Mouse (Mus musculus) ES-E14 (cell line): ENCODE results near the gene 2700049A03Rik.

Experiments used
- CHD2 ChIP-seq: IDR thresholded peaks from 2 replicates; pipeline ENCODE4 v1.6.1; 2014; ENCODE audit warnings: mild to moderate bottlenecking, low read depth, low read length, inconsistent platforms
- ZC3H11A ChIP-seq: IDR thresholded peaks from 2 replicates; pipeline ENCODE4 v1.6.1; 2012; ENCODE audit warnings: low read depth, mild to moderate bottlenecking, inconsistent platforms, low read length, borderline replicate concordance
- ZNF384 ChIP-seq: IDR thresholded peaks from 2 replicates; pipeline ENCODE4 v1.6.1; 2012; ENCODE audit warnings: low read depth, low read length, inconsistent platforms

- TF ChIP-seq ZNF384 (no peak), CHD2 (no peak), ZC3H11A (no peak)
Observed at GRCm38 (mm10) chr12:71157974-71158373, 21.3 kb downstream of the 2700049A03Rik start.
